Mouse (Mus musculus) cerebellum, postnatal 14 days (tissue): Measurements from ENCODE around the gene Lcn2.

ENCODE experiments used
- DNase-seq, 2 experiments: peaks; one replicate each; pipeline ENCODE4 v3.0.0; 2021; ENCODE audit warnings: mixed read lengths in 2 of 2

Gene Lcn2

DNA sequence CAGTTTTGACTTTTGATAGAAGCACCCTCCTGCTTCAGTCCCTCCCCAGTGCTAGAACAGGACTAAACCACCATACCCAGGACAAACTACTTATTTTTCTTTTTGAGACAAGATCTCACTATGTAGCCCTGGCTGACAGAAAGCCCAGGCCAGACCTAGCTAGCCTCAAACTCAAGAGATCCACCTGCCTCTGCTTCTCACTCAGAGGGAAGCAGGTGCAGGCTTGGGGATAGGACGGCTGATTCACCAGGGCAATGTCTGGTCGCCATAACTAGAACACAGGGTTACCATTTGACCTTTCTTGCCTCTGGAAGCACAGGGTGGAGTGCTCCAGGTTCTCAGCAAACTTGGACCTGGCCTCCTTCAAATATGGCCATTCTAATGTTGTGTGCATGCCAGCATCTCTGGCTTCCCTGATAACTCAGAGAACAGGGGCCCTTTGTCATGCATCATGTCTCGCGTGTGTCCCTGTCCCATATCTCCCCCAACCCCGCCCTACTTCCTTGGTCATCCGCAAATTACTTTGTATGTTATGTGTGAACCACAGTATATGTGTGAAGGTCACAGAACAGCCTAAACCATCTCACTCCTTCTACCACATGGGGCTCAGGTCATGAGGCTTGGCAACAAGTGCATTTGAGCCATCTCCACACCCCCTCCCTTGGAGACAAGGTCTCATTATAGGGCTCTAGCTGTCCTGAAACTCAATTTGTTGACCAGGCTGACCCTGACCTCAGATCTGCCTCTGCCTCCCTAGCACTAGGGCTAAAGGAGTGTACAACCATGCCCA, 24.9 kb upstream of the Lcn2 start:
- DNase-seq: no peak

DNA sequence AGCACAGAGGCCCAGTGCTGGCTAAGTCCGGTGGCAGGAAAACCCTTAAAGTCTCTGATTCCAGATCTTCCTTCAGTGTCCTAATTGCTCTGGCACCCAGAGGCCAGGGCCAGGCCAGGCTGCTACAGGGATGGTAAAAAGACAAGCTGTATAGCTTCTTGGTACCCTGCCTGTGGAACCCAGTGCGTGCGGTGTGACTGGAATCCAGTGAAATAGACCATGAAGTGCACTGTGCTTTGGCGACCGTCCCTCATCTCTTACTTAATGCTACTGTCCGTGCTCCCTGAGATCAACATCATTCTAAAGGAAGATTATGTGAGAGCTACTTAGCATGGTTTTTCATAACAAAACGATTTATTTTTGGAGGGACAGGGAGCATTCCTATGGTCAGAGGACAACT, 23.4 kb upstream of the Lcn2 start:
- DNase-seq: no peak

DNA sequence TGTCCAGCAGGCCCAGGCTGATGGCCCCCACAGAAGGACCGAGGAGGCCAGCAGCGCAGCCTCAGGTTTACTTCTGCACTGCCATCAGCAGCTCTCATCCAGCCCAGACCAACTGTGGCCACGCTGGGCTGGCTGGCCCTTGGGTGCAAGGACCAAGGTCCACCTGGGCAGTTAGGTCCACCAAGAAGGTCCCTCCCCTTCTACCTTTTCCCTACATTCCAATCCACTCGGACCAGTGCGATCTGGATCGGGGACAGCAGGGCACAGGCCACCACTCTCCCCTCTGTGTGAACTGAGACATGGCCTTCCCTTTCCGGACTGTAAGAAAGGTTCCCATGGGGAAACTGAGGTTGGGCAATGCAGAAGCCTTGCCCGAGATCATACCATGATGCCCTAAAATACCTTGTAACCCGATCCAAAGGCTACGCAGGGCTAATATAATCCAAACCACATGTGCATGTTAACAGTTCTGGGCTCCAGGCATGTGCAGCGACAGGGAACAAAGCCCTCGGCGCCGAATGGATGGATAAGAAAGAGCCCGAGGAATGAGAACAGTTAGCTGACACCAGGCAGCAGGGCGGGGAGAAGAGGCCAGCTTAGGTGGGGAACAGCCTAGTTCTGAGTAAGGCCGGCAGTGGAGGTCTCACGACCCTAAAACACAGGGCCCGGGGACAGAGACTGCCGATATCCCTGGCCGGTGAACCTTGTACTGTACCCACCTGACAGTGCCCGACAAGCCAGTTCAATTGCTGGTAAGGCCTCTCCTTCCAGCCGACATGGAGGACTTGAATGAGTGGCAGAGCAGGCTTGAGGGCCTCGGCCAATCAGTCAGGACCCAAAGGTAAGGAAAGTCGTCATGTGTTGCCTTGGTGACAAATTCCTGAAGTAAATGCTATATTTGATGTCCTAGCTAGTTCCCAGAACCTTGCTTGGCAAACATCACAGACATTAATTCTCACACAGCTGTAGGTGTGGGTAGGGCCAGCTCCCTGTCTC, 20.7 kb upstream of the Lcn2 start:
- DNase-seq: no peak

DNA sequence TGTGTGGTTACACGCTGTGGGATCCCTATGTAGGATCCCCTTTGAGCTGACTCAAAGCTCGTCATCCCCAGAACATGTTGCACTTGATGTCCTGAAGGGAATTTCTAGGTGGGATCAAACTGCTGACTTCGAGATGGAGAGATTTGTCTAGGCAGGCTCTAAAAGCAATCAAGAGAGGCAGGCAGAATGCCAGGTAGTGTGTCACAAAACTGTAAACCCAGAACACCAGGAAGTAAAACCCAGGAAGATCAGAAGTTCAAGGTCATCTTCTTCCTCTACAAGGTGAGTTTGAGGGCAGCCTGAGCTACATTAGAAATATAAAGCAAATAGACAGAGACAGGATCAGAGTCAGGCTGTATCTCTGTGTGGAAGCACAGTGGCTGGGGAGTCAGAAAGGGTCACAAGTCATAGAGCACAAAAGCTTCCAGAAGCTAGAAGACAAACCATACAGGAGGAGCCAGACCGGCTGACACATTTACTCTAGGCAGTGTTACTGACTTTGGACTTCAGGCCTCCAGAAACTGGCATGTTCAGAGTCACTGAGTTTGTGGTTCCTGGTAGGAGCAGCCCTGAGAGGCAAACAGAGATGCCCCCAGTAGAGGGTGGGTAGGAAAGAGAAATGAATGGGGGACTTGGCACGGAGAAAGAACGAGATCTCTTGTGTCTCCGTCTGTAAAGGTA, 19.2 kb upstream of the Lcn2 start:
- no peak for DNase-seq

DNA sequence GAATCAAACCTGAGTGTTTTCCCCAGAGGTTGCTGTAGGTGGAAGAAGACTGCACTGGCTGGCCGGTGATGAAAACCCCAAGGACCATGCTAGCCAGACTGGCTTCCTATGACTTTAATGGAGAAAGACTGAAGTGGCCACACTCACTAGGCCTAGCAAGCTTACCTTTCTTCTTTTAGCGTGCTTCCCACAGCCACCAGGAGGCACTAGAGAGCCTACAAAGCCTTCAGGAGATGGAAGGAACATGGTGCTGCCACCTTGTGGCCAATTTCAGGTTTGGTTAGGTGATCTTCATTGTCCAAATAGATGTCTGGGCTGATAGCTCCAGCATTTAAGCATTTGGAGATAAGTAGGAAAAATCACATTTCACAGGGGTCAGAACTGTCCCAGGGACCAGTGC, 16.6 kb upstream of the Lcn2 start:
- DNase-seq: peak; percentile 98 to 99

DNA sequence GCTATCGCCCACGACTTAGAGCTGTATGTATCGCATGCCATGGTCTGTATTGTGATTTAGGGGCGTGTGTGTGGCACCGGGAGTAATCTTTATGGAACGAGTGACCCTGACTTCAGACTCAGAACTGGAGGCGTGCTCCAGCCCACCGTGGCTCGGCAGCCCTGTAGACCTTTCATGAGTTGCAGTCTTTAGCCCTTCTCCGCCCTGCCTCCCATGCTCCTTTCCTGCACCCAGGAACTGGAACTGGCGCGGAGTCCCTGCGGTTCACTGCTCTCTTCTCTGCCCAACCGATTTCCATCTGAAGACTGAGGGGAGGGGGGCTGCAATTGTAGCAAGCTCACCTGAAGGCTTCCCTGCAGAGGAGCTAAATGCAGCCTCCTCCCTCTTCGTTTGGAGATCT, 8.6 kb upstream of the Lcn2 start:
- DNase-seq: peak in 1 of 2 experiments; percentile 29

DNA sequence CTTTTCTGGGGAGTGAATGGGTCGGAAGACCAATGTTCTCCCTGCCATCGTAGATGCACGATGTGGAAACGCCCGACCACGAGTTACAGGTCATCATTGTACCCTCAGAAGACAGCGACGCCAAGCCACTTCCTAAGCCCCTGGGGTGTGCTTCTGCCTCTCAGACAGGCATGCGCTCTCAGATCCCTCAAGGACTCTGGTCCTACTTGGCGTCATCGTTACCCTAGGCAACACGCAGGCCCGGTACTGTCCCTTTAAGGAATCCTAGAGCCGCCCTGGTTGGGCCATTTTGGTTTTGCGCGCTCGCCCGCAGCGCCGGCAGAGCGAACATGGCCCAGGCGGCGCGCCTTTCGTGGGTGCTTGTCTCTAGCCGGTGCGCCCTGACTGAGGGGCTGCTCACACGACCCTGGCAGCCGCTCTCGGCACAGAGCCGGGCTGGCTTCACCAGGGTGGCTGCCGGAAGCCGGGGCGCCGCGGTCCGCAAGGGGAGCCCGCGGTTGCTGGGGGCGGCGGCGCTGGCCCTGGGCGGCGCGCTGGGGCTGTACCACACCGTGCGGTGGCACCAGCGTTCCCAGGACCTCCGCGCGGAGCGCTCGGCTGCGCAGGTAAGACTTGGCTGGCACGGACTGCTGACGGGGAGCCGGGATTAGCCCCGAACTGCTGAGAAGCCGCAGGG, 8.0 kb upstream of the Lcn2 start:
- peak; percentile 87 to 91 for DNase-seq

DNA sequence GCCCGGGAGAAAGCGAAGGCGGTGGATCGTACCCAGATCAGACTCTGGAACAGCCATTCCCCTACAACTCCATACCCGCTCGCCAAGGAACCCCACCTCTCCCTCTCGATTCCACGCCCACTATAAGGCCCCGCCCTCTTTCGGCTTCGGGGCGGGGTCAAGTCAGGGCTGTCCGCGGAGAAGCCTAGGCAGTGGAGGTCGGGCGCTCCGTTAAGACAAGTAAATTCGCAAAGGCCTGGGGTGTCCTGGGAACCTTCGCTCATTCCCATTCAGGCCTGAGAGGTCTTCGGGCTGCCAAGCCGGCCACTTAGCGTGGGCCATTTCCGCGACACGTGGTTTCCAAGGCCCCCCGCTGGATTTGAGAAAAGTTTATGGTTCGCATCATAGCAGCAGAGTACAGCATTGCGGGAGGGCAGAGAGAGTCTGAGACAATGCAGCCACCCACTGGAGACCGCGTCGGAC, 7.5 kb upstream of the Lcn2 start, which contains the start of gene Ptges2:
Gene Ptges2 (plus strand): TSS at position 413 of the 462 bp plus-strand sequence.
- DNase-seq: peak; percentile 95 to 96

DNA sequence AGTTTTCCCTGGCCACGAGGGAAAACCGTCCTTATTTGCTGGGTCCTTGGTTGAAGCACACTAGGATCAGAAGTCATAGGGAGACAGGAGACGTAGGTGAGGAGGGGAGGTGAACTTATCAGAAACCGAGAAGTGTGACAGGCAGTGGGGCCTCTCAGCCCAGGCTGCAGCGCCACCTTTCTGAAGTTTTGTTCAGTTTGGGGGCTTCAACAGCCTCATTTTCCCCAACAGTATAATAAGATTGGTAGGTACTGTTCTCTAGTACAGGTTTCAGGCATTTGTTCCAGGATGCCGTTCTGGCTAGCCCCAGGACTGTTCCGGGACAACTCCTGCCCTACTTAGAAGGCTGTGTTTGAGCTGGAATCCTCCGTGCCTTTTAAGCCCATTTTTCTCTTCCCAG, 6.9 kb upstream of the Lcn2 start:
- DNase-seq: peak; percentile 40 to 49

DNA sequence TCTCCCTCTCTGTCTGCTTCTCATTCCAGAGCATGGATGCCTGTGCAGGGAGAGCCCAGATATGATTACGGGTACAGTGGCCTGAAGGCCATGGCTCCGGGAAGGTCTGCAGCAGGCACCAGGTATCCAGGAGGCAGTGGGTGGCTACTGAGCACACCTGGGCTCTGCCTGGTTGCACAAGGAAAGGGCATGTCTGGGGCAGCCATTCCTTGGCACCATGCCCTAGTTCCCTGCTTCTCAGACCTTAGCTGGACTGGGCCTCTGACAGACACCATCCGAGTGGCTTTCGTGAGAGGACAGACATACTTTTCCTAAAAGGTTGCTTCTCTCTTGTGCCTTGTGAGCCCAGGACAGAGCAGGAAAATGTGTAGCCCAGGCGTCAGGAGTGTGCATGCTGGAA, 4.0 kb upstream of the Lcn2 start:
- DNase-seq: no peak

DNA sequence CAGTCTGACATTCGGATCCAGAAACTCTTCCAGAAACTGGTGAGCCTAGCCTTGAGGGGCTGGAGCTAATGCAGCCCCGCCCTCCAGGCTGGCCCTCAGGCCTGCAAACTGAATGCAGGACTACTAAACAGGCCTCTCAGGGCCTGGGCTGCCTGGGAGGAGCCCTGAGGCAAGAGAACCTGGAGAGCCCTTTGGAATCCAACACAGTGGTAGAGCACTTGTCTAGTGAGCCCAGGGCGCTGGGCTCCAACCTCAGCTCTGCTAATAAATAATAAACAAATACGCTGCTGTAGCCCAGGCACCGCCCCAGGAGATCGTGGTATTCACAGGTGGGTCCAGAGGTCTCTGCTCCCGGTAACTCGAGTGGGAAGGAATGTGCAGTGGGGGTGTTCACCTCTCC, 2.8 kb upstream of the Lcn2 start:
- DNase-seq: no peak

DNA sequence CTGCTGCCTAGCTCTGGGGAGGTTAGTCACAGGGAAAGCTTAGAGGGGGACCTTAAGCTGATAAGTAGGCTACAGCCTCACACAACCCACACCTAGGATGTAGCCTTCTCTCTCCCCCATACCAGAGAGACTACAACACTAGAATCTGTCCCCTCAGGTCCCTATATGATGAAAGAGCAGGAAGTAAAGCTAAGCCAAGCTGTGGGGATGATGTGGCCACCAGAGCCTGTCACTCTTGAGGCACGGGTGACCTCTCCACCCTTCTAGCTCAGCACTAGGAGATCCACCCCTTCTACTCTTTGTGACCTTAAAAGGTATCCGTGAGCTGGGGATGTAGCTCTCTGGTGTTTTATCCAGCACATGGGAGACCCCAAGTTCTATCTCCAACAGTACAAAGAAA, 1.1 kb upstream of the Lcn2 start:
- DNase-seq: no peak

DNA sequence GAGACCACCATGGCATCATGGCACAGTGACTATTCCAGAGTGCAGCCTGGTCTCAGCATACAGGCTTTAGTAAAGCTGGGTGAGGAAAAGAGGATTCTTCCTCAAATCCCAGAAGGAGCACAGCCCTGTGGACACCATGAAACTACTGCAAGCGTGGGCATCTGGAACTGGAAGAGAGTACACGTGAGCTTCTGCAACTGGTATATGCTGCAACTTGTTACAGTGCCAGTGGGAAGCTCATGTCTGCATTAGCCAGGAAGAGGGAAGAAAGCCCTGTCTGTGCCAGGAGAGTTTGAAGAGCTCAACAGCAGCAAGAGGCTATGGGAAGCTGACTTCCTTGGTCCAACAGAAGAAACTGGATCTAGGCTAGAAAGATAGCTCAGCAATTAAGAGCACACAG, 5.4 kb downstream of the Lcn2 start:
- no peak for DNase-seq

DNA sequence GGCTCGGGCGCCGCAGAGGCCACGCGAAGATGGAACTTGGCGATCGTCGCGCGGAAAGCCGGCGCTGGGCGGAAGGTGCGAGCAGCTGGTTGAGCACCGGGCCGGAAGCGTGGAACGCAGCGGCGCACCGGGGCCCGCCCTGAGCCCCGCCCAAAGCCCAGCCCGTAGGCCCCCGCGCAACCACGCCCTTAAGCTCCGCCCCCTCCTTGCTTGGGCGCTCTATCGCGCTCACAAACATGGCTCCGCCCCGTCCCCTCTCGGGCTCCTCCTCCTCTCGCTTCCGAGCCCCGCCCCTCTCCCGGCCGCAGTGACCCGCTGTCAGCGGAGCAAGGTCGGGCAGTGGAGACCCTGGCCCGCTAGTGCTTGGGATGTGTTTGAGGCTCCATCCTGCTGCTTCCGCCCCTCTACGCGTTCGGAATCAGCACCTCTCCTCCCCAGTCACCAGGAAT, 6.3 kb downstream of the Lcn2 start, which contains the start of gene 1110008P14Rik:
Gene 1110008P14Rik (minus strand): TSS at position 164 of the 449 bp plus-strand sequence.
- peak; percentile 96 to 97 for DNase-seq

DNA sequence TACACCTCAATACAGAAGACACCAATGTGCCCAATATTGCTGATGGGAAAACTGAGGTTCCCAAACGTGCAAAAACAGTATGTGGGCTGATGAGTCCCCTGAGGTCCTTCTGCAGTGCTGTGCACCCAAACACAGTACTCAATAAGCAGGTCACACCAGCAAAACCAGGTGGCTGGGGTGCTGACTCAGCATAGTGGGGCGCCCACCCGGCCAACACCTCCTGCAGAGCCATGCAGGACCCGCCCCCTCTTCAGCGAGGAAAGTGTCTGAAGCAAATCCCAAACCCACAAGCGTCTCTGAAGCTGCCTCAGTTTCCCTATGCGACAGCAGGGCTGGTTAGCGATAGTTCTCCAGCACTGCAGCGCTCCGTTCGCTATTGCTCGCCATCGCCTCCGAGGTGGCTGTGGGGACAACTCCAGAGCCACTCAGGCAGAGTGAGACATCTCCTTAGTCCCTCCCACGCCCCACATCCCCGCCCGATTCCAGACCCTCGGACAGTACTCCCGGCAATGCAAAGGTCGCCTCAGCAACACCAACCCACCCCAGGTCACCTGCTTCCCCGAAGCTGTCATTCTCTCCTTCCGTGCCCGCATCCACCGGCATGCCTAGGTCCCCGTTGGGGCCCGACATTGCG, 6.8 kb downstream of the Lcn2 start:
- DNase-seq: no peak

DNA sequence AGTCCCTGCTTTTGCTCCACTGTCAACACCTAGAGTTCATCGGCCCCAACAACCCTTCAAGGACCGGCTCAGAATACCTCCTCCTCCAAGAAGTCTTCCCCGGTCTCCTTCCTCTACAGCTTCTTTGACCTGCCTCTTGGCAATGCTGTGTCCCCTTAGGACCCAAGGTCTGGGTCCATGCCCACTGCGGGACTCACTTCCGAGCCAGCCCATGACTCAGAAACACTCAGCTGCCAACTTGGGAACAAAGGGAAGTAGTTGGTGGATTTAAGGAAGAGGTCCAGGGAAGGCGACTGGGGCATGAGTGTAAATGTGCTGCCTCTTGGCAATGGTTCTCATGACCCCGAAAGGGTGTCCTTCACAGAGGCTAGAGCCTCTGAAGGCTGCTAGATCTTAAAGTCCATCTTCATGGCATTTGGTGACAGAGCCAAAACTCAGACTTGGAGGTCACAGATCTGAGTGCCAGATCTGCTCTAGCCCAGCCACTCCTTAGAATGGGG, 8.0 kb downstream of the Lcn2 start:
- DNase-seq: peak in 1 of 2 experiments; percentile 21

DNA sequence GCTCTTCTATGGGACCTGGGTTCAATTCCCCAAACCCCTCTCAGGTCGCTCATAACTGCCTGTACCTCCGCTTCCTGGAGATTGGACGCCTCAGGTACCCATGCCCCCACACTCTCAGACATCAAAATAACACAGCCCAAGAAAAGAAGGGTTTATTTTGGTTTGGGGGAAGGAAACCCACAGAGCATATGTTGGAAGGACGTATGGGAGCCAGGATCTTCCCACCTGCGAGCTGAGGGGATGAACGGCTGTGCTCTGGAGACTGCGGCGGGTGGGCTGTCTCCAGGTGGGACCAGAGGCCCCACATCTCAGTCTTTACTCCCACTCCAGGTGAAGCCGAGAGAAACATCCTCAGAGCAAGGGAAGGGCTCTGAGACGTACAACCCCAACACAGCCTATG, 11.1 kb downstream of the Lcn2 start:
- no peak for DNase-seq

DNA sequence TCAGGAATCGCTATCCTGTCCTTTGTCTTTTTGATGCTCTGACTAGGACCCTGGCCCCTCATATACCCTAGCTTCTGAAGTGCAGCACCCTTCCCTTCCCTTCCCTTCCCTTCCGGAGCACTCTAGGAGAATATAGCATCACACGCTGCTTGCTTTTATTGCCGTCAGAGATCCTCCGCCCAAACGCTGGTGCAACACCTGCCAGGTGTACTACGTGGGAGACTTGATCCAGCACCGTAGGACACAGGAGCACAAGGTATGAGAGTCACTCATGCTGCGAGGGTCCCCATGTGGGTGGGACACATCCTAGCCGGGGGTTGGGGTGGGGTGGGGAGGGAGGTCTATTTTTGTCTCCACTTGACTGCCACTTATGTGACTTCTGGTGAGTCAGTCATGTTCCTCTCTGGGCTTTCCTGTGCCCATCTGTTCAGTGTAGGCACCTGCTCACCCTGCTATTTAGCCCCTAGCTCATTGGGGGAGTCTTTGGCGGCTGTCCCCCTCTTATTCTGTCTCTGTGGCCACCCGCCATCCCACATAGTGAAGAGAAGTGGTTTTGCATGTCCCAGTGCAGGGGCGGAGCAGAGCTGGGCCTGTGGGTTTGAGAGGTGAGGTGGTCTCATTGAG, 12.6 kb downstream of the Lcn2 start:
- DNase-seq: no peak

DNA sequence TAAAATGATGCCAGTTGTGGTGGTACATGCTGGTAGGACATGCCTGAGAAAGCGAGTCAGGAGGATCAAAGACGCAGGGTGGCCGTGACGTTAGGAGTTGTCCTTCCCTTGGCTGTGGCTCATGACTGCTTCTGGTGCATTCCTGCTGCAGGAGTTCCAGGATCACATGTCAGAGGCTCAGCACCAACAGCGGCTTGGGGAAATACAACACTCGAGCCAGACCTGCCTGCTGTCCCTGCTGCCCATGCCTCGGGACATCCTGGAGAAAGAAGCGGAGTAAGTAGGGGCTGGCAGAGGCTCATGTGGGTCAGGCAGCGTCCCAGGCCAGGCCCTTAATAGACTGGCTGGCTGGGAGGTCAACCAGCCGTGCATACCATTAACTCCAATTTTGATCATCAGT, 13.9 kb downstream of the Lcn2 start:
- DNase-seq: no peak

DNA sequence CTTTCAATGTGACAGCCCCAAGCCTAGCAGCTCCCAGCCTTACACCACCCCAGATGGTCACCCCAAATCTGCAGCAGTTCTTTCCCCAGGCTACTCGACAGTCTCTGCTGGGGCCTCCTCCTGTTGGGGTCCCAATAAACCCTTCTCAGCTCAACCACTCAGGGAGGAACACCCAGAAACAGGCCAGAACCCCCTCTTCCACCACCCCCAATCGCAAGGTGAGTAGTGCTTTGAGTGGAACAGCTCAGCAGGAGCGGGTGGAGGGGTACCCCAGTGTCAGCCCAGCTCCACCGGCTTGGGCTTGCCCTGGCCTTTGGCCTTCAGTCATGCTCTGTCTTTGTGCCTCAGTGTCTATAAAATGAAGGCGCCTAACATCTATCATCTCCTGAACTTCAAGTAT, 20.7 kb downstream of the Lcn2 start:
- no peak for DNase-seq

DNA sequence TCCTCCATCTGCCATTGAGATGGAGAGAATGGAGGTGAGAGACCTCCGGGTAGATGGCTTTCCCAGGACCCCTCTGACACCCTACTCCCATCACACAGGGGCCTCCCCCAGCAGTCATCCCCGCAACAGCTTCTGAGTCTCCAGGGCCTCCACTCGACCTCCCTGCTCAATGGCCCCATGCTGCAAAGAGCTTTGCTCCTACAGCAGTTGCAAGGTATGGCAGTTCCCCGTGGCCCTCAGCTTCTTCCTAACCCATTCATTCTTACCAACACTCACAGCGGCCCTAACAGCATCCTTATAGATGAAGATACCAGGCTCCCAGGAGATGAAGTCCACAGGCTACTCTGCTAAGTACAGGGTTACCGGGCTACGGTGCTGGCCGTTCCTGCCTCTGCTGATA, 23.9 kb downstream of the Lcn2 start:
- no peak for DNase-seq
